Mouse (Mus musculus): ENCODE measurements around the gene Trmt1l. TPM values are rescaled to one million over a fixed set of nuclear protein-coding genes. Genes with fewer than 3 reads are reported as not detected.
A peak's percentile ranks its signal among the peaks of the same experiment; 100 is the strongest.

Trmt1l gene
- polyA plus RNA-seq (2015; fragmentation: Nextera tagmentation; extraction: Ambion mirVana), result 10.9 and 12.6 TPM in 2 replicates

DNA sequence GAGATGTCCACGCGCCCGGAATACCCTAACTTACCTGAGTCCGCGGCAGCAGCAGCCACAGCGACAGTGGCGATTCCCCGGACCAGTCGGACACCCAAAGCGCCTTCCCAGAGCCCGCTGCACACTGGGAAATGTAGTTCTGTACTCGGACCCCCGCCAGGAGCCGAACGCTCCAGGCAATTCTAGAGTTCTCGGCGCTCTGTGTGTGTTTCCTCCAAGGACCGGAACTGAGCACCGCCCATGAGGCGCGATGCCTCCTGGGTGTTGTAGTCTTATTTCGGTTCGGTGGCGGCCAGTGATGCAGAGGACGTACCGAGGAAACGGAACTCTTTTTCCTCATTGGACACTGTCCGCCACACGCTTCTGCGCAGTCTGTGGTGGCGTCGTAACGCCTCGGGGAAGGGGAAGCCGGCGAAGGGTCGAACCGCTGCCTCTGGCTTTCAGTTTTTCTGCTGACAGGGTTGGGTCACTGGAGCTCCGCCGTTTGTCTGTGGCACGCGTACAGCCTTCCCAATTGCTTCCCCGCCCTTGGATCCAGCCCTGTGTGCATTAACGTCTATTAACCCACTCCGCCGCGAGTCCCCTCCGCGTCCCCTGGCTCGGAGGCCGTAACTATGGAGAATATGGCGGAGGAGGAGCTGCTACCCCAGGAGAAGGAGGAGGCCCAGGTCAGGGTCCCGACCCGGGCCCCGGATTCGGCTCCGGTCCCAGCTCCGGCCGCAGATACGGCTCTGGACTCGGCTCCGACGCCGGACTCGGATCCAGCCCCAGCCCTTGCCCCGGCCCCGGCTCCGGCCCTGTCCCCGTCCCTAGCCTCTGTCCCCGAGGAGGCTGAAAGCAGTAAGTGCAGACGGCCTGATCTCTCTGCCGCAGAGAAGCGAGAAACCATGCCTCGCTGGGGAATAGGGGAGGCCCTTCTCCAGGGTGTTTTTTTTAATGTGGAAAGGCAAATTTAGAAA lies at the start of gene Trmt1l, which contains the start of gene Swt1:
Gene Trmt1l, plus strand, starts transcription at position 280 of the 959 bp plus-strand sequence.
Gene Swt1, minus strand, starts transcription at position 193 of the 959 bp plus-strand sequence.
- peak within 1 kb of the TSS; percentile 70 for H3K4me2 ChIP-seq (ENCODE audit: low read depth, low read length)
- H3K4me3 ChIP-seq (ENCODE audit: low read depth, low read length), result peak within 1 kb of the TSS; percentile 97
- H3K36me3 ChIP-seq (replicated peaks; ENCODE audit: insufficient read depth, low read length), result no peaks in the 10 kb centered on the region
- H3K27me3 ChIP-seq (ENCODE audit: insufficient read depth, low read length), result no peaks in the 10 kb centered on the region
- peak within 1 kb of the TSS; percentile 99 for H3K9ac ChIP-seq (replicated peaks)
- ATAC-seq (peak; percentile 98), DNase-seq (peak; percentile 97)
- under 1% methylated on average over 71 of the region's 74 CpGs for WGBS (ENCODE audit: insufficient replicate concordance)
- no peaks in the 10 kb centered on the region for H3K9me3 ChIP-seq (ENCODE audit: low read length)
- peak within 1 kb of the TSS; percentile 100 for H3K27ac ChIP-seq (ENCODE audit: low read depth)
- H3K4me1 ChIP-seq (ENCODE audit: insufficient read depth), result peaks cover 9% of the 10 kb centered on the region
- TF ChIP-seq EP300 (IDR thresholded peaks at IDR 0.05; ENCODE audit: low read depth) (no peak), CTCF (IDR thresholded peaks at IDR 0.05; ENCODE audit: low read depth) (no peak)

DNA sequence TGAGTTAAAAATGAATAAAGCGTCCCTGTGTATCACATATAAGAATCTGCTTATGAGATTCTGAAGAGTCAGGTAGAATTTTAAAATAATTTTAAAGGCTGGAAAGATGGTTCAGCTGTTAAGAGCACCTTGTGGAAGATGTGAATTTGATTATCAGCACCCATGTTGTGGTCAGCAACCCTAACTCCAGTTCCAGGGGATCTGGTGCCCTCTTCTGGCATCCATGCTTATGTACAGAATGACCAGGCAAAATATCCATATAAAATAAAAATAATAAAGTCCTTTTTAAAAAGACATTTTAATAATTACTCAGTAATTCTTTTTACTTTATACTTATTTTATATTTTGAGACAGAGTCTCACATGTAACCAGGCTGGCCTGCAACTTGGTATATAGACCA lies 38.3 kb upstream of the Trmt1l start:
- WGBS (ENCODE audit: insufficient replicate concordance), result 89% methylated on average over 1 of the region's 1 CpGs
- Histone ChIP-seq H3K27me3 (ENCODE audit: insufficient read depth, low read length) (no peaks in the 10 kb centered on the region), H3K9me3 (ENCODE audit: low read length) (no peaks in the 10 kb centered on the region), H3K4me1 (ENCODE audit: insufficient read depth) (no peaks in the 10 kb centered on the region), H3K4me3 (ENCODE audit: low read depth, low read length) (no peak overlapping the region), H3K9ac (replicated peaks) (no peak overlapping the region), H3K4me2 (ENCODE audit: low read depth, low read length) (no peak overlapping the region), H3K36me3 (replicated peaks; ENCODE audit: insufficient read depth, low read length) (peaks cover 12% of the 10 kb centered on the region), H3K27ac (ENCODE audit: low read depth) (no peak overlapping the region)
- TF ChIP-seq CTCF (IDR thresholded peaks at IDR 0.05; ENCODE audit: low read depth) (peak; percentile 68), EP300 (IDR thresholded peaks at IDR 0.05; ENCODE audit: low read depth) (no peak)
- DNase-seq (peak; percentile 38), ATAC-seq (no peak)

DNA sequence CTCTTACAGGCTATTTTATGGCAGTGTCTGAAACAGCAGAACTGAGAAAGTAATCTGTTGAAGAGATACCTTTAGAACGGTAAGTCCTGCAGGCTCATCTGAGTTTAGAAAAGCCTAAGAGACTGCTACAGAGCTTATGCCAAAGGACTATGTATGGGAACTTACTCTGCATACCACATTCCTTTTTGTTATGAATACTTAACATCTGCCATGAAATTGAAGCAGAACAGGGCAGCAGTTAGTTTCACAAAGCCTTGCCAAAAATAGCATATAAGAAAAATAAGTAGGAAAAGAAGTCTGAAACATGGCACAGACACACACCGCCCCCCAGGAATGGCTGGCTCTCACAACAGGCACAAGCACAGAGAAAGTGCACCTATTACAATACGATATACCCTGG lies 18.5 kb upstream of the Trmt1l start:
- no peak for ATAC-seq
- Histone ChIP-seq H3K9ac (replicated peaks) (no peak overlapping the region), H3K9me3 (ENCODE audit: low read length) (no peaks in the 10 kb centered on the region), H3K36me3 (replicated peaks; ENCODE audit: insufficient read depth, low read length) (peaks cover 14% of the 10 kb centered on the region; the same call in 1 of the 2 replicates), H3K4me3 (ENCODE audit: low read depth, low read length) (no peak overlapping the region), H3K4me1 (ENCODE audit: insufficient read depth) (no peaks in the 10 kb centered on the region), H3K27me3 (ENCODE audit: insufficient read depth, low read length) (no peaks in the 10 kb centered on the region), H3K27ac (ENCODE audit: low read depth) (no peak overlapping the region), H3K4me2 (ENCODE audit: low read depth, low read length) (no peak overlapping the region)
- TF ChIP-seq EP300 (IDR thresholded peaks at IDR 0.05; ENCODE audit: low read depth) (no peak), CTCF (IDR thresholded peaks at IDR 0.05; ENCODE audit: low read depth) (no peak)
- no peak for DNase-seq
- WGBS (ENCODE audit: insufficient replicate concordance), result 87% methylated on average over 3 of the region's 3 CpGs

DNA sequence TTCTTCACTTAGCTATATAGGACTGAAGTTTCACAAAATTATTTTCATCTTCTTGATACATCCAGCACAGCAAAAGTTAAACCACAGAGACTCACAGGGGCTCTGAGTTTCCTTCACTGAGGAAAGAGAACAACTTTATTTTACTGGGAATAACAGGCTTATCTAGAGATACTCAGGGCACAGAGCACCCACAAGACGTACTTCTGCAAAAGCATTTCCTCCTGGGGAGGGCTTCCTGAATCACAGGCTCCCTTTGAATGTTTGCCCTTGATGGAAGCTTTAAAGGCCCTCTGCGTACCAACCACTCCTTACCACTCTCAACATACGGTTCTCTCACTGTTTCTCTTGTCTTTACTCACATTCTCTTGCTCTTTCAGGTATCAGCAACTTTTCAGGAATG lies 6.2 kb upstream of the Trmt1l start:
- no peaks in the 10 kb centered on the region for H3K27me3 ChIP-seq (ENCODE audit: insufficient read depth, low read length)
- no peak overlapping the region for H3K27ac ChIP-seq (ENCODE audit: low read depth)
- no peak overlapping the region for H3K9ac ChIP-seq (replicated peaks)
- WGBS (ENCODE audit: insufficient replicate concordance), result 35% methylated on average over 3 of the region's 3 CpGs
- H3K4me3 ChIP-seq (ENCODE audit: low read depth, low read length), result no peak overlapping the region
- H3K36me3 ChIP-seq (replicated peaks; ENCODE audit: insufficient read depth, low read length), result peaks cover 24% of the 10 kb centered on the region
- no peak overlapping the region for H3K4me2 ChIP-seq (ENCODE audit: low read depth, low read length)
- TF ChIP-seq CTCF (IDR thresholded peaks at IDR 0.05; ENCODE audit: low read depth) (no peak), EP300 (IDR thresholded peaks at IDR 0.05; ENCODE audit: low read depth) (no peak)
- ATAC-seq (no peak), DNase-seq (no peak)
- no peaks in the 10 kb centered on the region for H3K9me3 ChIP-seq (ENCODE audit: low read length)
- H3K4me1 ChIP-seq (ENCODE audit: insufficient read depth), result peaks cover 4% of the 10 kb centered on the region; the same call in 1 of the 2 replicates

DNA sequence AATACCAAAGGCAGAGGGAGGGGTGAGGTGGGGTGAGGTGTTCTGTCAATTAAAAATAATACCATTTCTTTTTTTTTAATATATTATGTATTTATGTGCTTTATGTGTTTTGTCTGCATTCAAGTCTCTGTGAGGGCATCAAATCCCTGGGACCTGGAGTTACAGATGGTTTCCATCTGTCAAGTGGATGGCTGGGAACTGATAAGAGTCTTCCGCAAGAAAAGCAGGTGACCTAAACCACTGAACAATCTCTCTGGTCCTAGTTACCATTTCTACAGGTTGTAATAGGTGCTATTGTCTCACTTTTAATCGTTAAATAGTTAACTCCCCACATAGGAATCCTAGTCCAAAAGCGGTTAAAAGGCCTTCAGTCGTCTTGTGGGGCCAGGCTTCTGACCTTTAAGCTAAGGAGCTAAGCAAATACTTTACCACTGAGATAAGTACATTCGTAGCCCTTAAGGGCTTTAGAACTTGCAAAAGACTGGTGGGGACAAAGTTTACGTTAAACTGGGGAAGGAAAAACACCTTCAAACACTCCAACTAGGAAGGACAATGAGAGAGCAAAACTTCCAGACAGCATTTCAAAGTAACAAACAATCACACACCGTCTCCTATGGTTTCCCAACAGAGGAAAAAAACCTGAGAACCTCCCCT lies 1.3 kb upstream of the Trmt1l start:
- no peaks in the 10 kb centered on the region for H3K27me3 ChIP-seq (ENCODE audit: insufficient read depth, low read length)
- H3K4me1 ChIP-seq (ENCODE audit: insufficient read depth), result peaks cover 9% of the 10 kb centered on the region
- H3K9me3 ChIP-seq (ENCODE audit: low read length), result no peaks in the 10 kb centered on the region
- H3K27ac ChIP-seq (ENCODE audit: low read depth), result peak overlapping the region; percentile 100
- H3K36me3 ChIP-seq (replicated peaks; ENCODE audit: insufficient read depth, low read length), result peaks cover 3% of the 10 kb centered on the region; the same call in 1 of the 2 replicates
- peak overlapping the region; percentile 99 for H3K9ac ChIP-seq (replicated peaks)
- 14% methylated on average over 7 of the region's 7 CpGs for WGBS (ENCODE audit: insufficient replicate concordance)
- H3K4me2 ChIP-seq (ENCODE audit: low read depth, low read length), result peak overlapping the region; percentile 65
- TF ChIP-seq EP300 (IDR thresholded peaks at IDR 0.05; ENCODE audit: low read depth), result no peak
- no peak for TF ChIP-seq CTCF (IDR thresholded peaks at IDR 0.05; ENCODE audit: low read depth)
- ATAC-seq (no peak), DNase-seq (no peak)
- H3K4me3 ChIP-seq (ENCODE audit: low read depth, low read length), result peak overlapping the region; percentile 97

DNA sequence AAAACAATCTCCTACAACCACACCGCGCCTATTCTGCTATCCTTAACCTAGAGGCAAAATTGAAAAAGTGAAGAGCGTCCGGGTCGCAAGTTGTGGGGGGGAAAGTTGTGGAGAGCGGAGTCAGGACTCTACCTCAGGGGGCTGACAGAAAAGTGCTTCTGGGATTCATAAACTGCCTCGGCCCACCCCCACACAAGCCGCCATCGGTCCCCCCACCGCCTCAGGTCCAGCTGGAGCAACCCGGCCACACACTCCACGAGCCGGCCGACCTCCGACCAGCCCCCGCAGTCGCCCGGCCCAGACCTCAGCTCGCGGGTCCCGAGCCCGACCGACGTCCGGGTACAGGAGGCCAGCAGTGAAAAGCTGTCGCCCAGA lies 467 bp upstream of the Trmt1l start:
- no peaks in the 10 kb centered on the region for H3K9me3 ChIP-seq (ENCODE audit: low read length)
- no peak for DNase-seq
- ATAC-seq, result peak; percentile 30
- peak overlapping the region; percentile 65 for H3K4me2 ChIP-seq (ENCODE audit: low read depth, low read length)
- 0% methylated on average over 26 of the region's 26 CpGs for WGBS (ENCODE audit: insufficient replicate concordance)
- peaks cover 9% of the 10 kb centered on the region for H3K4me1 ChIP-seq (ENCODE audit: insufficient read depth)
- peak overlapping the region; percentile 100 for H3K27ac ChIP-seq (ENCODE audit: low read depth)
- peak overlapping the region; percentile 97 for H3K4me3 ChIP-seq (ENCODE audit: low read depth, low read length)
- H3K9ac ChIP-seq (replicated peaks), result peak overlapping the region; percentile 99
- TF ChIP-seq EP300 (IDR thresholded peaks at IDR 0.05; ENCODE audit: low read depth) (no peak), CTCF (IDR thresholded peaks at IDR 0.05; ENCODE audit: low read depth) (no peak)
- H3K36me3 ChIP-seq (replicated peaks; ENCODE audit: insufficient read depth, low read length), result no peaks in the 10 kb centered on the region; the same call in 1 of the 2 replicates
- no peaks in the 10 kb centered on the region for H3K27me3 ChIP-seq (ENCODE audit: insufficient read depth, low read length)
